20 mouse cellular contexts compared by ENCODE assay signal in genomic region chr11:76851512-76851911, GRCm38 (mm10). TPM values are rescaled to one million over a fixed set of nuclear protein-coding genes. Genes with fewer than 3 reads are reported as not detected.
DNase-seq lines count a peak whose midpoint lies in the region; ATAC-seq and TF ChIP-seq lines count a peak whose summit lies in the region.
"Had no signal": no experiment of that assay in that cellular context is flagged by ENCODE, and none has a peak within 500 bp of the region (broad histone marks: within the 10 kb centered on the region; RNA-seq: fewer than 3 reads in every experiment).

No protein-coding gene starts in this region.

- no peak overlapping the region for H3K4me3 ChIP-seq in MEL (ENCODE audit: control insufficient read depth in 1 of 2, insufficient read depth in 1 of 2, low read depth in 2 of 2, low read length in 2 of 2)
- H3K4me3 ChIP-seq: limb, embryonic 12.5 days; midbrain, embryonic 12.5 days had no signal

- no peak overlapping the region for H3K27ac ChIP-seq in MEL (ENCODE audit: control insufficient read depth, low read depth, low read length)
- H3K27ac ChIP-seq: limb, embryonic 12.5 days; midbrain, embryonic 12.5 days had no signal

- intact Hi-C loops in gastrocnemius, postnatal 36 days (cut with DNase I), result no loop called here

- DNase-seq in kidney, postnatal 10 days, result peak; percentile 5
- DNase-seq in kidney, adult 8-10 months, result no peak
- peak; percentile 2 for DNase-seq in urinary bladder, postnatal 14 days (ENCODE audit: low spot score)
- DNase-seq in urinary bladder, adult 2 months (ENCODE audit: low spot score), result no peak
- peak; percentile 72 for DNase-seq in MEL (ENCODE audit: low read depth, low spot score)
- DNase-seq in splenic B cell, adult 2 months (ENCODE audit: low read depth, low spot score), result peak; percentile 28
- DNase-seq in gastrocnemius, postnatal 36 days, result no peak
- DNase-seq: adrenal gland, adult 2 months; cerebellum, postnatal 36 days; heart, postnatal 10 days; kidney, postnatal 36 days; lung, postnatal 36 days; right cerebral cortex, postnatal 25 days had no signal

- TF ChIP-seq RAD21 in MEL (IDR thresholded peaks at IDR 0.05; ENCODE audit: low read depth, low read length), result peak; percentile 71

- peaks cover 4 to 9% of the 10 kb centered on the region in 2 experiments; a peak in 3 of 4 replicates for H3K27me3 ChIP-seq in MEL (ENCODE audit: control insufficient read depth in 1 of 2, insufficient read depth in 2 of 2, low read length in 2 of 2)
- no peaks in the 10 kb centered on the region; the same call in 1 of the 2 replicates for H3K27me3 ChIP-seq in splenic B cell, adult 2 months (ENCODE audit: control insufficient read depth, insufficient read depth, low read length, poor library complexity, severe bottlenecking)
- H3K27me3 ChIP-seq: limb, embryonic 12.5 days; midbrain, embryonic 12.5 days had no signal

- peaks cover 2% of the 10 kb centered on the region; the same call in 1 of the 2 replicates for H3K79me2 ChIP-seq in MEL (ENCODE audit: control insufficient read depth, insufficient read depth, low read length, poor library complexity)

- no peak for ATAC-seq in monocyte, adult 5-6 weeks (replicated peaks; ENCODE audit: insufficient number of reproducible peaks, low FRiP score, low TSS enrichment, poor library complexity, severe bottlenecking)
- ATAC-seq: hindbrain, embryonic 16.5 days had no signal

- TF ChIP-seq CTCF in MEL (IDR thresholded peaks at IDR 0.05 in 2 of 3, conservative IDR thresholded peaks at IDR 0.05 in 1 of 3; ENCODE audit: control insufficient read depth in 1 of 3, insufficient read depth in 1 of 3, low read depth in 2 of 3, low read length in 3 of 3, poor library complexity in 1 of 3, severe bottlenecking in 1 of 3), result peak; percentile 47 to 77 (median 67)

- no peak for TF ChIP-seq POLR2A in MEL (IDR thresholded peaks at IDR 0.05; ENCODE audit: control insufficient read depth in 1 of 2, insufficient read depth in 1 of 2, low read depth in 1 of 2, low read length in 2 of 2, poor library complexity in 1 of 2)

- H3K36me3 ChIP-seq in MEL (ENCODE audit: control insufficient read depth in 1 of 2, insufficient read depth in 2 of 2, low read length in 2 of 2), result peaks cover 0 to 7% of the 10 kb centered on the region in 2 experiments; a peak in 2 of 4 replicates
- H3K36me3 ChIP-seq in splenic B cell, adult 2 months (ENCODE audit: control insufficient read depth, insufficient read depth, low read length, poor library complexity, severe bottlenecking), result no peaks in the 10 kb centered on the region
- H3K36me3 ChIP-seq: limb, embryonic 12.5 days; midbrain, embryonic 12.5 days had no signal

- H3K9me3 ChIP-seq in MEL (replicated peaks; ENCODE audit: insufficient read depth, low read length), result no peaks in the 10 kb centered on the region
- H3K9me3 ChIP-seq: limb, embryonic 12.5 days; midbrain, embryonic 12.5 days had no signal

- no peak overlapping the region for H3K9ac ChIP-seq in MEL (ENCODE audit: control insufficient read depth, low read depth, low read length, poor library complexity, severe bottlenecking)
- H3K9ac ChIP-seq: limb, embryonic 12.5 days; midbrain, embryonic 12.5 days had no signal

- no peak for TF ChIP-seq EP300 in MEL (IDR thresholded peaks at IDR 0.05; ENCODE audit: low read depth in 1 of 2, low read length in 2 of 2)

- no peaks in the 10 kb centered on the region; a peak in 1 of 4 replicates for H3K4me1 ChIP-seq in MEL (ENCODE audit: control insufficient read depth in 1 of 2, insufficient read depth in 2 of 2, low read length in 2 of 2)
- H3K4me1 ChIP-seq: limb, embryonic 12.5 days had no signal

TF ChIP-seq in MEL, 35 proteins besides CTCF, POLR2A, EP300 and RAD21:
- TF ChIP-seq UBTF (IDR thresholded peaks at IDR 0.05; ENCODE audit: borderline replicate concordance, insufficient read depth, low read depth, low read length) (no peak), SMC3 (IDR thresholded peaks at IDR 0.05; ENCODE audit: low read depth, low read length) (peak; percentile 84), ZC3H11A (IDR thresholded peaks at IDR 0.05; ENCODE audit: low read depth, low read length) (peak; percentile 57), SIN3A (IDR thresholded peaks at IDR 0.05; ENCODE audit: low read length) (0 out of 2 replicates have a peak, but pooled peaks have one; percentile 19)

RNA-seq across cellular contexts. Expression of gene Cpd, which starts 4.7 kb away (rescaled TPM):
- polyA plus RNA-seq in urinary bladder, adult 2 months (2012; rRNA removed), result 36.3 and 41.4 TPM in 2 replicates
- total RNA-seq in MEL (2012; rRNA removed), result 9.1 and 14.6 TPM in 2 replicates
- polyA plus RNA-seq in MEL (2012; ENCODE audit: insufficient read depth in 1 of 2, insufficient read length in 2 of 2, low read depth in 1 of 2, low replicate concordance in 2 of 2, missing spikeins in 1 of 2), result 1 to 10 TPM in 1 of 2 experiments, not detected in 1; 7.5 TPM
- total RNA-seq in monocyte, adult 5-6 weeks (2017), result 37.7 to 55.0 TPM (median 54.1 TPM) in 3 replicates
- 10 to 100 TPM; 28.2 to 28.9 TPM for total RNA-seq in gastrocnemius, postnatal 36 days (2021)

RNA-seq across cellular contexts. Expression of gene Tmigd1, which starts 50.4 kb away (rescaled TPM):
- 0.74 and 0.93 TPM in 2 replicates for polyA plus RNA-seq in urinary bladder, adult 2 months (2012; rRNA removed)
- not detected in 2 replicates for total RNA-seq in MEL (2012; rRNA removed)
- not detected for polyA plus RNA-seq in MEL (2012; ENCODE audit: insufficient read depth in 1 of 2, insufficient read length in 2 of 2, low read depth in 1 of 2, low replicate concordance in 2 of 2, missing spikeins in 1 of 2)
- 0.76 TPM in 1 of 3 replicates, not detected in the others for total RNA-seq in monocyte, adult 5-6 weeks (2017)
- under 1 TPM in 1 of 2 experiments, not detected in 1; 0.41 TPM for total RNA-seq in gastrocnemius, postnatal 36 days (2021)
- total RNA-seq: left cerebral cortex, adult 18-20 months had no signal
- polyA plus RNA-seq: adrenal gland, adult 2 months; embryonic facial prominence, embryonic 11.5 days; frontal cortex, adult 2 months; hindbrain, embryonic 16.5 days; limb, embryonic 12.5 days; midbrain, embryonic 12.5 days had no signal

Comparison
In these comparisons a context has a peak if more than half of its experiments do, and no peak if none do; other contexts are left out.
1. DNase-seq: peak in kidney, postnatal 10 days (single experiment), urinary bladder, postnatal 14 days (single experiment), MEL (single experiment) and splenic B cell, adult 2 months (single experiment); none in kidney, adult 8-10 months (0 of 2), urinary bladder, adult 2 months (single experiment) and gastrocnemius, postnatal 36 days (0 of 2).